Mouse (Mus musculus): ENCODE measurements around the gene Pde4d. TPM values are rescaled to one million over a fixed set of nuclear protein-coding genes. Genes with fewer than 3 reads are reported as not detected.

Pde4d gene
- total RNA-seq, 2 experiments from 2014 or later = 108 to 120 TPM

DNA sequence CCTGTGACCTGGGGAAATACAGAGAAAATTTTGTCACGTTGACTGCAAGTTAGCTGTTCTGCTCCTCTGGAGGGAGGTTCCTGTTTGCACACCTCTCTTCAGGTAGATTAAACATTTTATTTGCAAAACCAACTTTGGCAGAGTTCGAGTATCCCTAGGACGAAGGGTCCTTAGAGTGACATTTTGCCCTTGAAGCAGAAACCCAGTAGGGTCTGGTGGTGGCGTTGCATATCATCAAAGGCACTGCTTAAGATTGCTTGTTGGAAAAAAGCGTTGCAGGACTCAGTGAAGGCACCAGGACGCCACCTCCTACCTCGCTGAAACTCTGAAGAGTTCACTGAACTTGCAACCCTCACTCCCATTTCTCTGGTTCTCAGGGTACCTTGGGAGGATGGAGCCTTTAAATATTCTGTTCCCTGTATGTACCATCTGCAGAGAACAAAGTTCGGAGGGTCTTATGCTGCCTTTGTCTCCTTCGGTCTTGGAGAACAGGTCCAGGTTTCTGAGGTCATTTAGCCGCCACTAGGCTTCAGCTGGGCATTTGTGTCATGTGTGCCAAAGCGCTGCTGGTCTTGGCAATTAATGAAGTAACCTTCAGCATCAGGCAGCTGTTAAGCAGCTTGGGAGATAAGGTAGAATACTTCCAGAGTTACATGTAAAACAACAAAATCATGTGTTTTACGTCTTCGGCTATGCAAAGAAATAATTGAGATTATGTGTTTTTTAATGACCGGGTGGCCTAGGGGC lies 1454.2 kb downstream of the Pde4d start:
- no peak for DNase-seq (ENCODE audit: extremely low spot score in 1 of 2, low spot score in 2 of 2)
- intact Hi-C loops (cut with DNase I) = loop anchor here (5.0 to 10.0 kb wide), 2 partner anchors 82 to 289 kb away; no protein-coding TSS in a partner anchor

DNA sequence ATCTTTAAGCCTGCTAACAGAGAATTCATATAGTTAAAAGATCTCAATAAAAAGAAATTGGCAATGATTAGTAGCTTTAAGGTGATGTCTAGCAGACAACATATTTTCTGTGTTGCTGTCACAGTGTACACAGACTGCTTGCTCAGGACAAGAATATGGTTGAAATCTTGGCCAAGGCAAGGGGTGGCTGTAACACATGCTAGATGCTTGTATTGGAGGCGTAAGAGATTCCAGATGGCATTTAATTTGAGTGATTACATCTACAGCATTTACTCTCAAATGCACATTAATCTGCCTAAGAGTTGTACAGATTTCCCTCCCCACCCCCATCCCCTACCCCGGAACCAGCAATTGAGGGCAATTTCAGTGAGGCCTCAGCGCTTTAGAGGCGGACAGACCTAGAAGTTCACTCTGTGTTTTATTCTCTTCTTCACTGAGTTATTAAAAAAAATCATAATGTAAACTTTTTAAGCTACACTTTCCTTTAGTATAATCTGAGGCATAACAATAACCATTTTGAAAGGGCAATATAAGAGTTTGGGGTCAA lies 1456.7 kb downstream of the Pde4d start:
- no peak for DNase-seq (ENCODE audit: extremely low spot score in 1 of 2, low spot score in 2 of 2)
- intact Hi-C loops (cut with DNase I) = loop anchor here (5.0 to 10.0 kb wide), 2 partner anchors 129 to 292 kb away; no protein-coding TSS in a partner anchor

DNA sequence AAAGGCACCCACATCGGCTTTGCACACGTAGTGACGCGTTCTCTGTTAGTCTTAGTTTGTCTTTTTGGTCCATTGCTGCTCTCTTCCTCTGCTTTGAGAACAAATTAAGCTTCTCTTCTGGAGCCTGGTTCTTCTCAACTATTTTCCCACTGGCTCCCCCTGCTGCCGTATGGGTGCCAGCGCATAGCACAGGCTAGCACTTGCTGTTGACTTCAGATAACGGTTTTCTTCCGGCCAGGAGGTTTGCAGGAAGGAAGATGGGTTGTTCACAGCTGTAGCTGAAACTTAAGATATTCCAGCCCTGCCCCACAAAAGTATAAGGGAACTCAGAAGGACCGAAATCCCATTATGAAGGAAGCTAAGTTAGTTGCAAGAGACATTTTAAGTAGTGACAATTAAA lies 1457.9 kb downstream of the Pde4d start:
- intact Hi-C loops (cut with DNase I) = loop anchor here (5.0 to 10.0 kb wide), 2 partner anchors 130 to 293 kb away; no protein-coding TSS in a partner anchor
- DNase-seq (ENCODE audit: extremely low spot score in 1 of 2, low spot score in 2 of 2) = peak; percentile 54 to 74

DNA sequence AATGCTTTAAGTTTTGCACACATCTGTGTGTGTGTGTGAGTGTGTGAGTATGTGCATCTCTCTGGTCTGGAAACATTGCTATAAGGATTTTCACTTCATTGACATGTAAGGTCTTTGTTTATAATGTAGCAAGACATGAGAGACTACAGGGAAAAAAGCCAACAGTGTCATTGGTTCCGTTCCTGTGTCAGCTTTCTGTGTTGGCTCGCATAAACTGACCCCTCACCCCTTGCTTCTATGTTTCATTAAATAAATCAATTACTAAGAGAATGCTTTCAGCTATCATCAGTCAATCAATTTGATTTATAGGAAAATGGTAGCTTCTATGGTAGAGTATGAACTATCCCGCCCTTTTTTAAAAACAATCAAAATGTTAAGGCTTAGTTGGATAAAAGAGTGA lies 1458.6 kb downstream of the Pde4d start:
- intact Hi-C loops (cut with DNase I) = loop anchor here (5.0 to 10.0 kb wide), 2 partner anchors 131 to 294 kb away; no protein-coding TSS in a partner anchor
- no peak for DNase-seq (ENCODE audit: extremely low spot score in 1 of 2, low spot score in 2 of 2)

DNA sequence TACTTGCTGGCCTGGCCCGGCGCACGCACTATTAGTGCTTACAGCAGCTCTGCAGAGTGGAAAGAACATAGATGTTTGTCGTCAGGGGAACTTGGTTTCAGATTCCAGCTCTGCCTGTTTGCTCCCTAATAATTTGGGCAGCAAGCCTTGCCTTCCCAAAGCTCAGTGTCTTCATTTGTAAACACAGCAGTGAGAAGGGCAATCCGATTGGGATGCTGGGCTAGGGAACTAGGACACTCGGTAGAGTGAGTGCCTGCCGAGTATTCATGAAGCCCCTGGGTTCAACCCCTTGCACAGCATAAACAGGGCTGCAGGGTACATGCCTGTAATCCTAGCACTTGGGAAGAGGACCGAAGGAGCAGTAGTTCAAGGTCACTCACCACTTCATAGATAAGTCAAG lies 1459.4 kb downstream of the Pde4d start:
- DNase-seq (ENCODE audit: extremely low spot score in 1 of 2, low spot score in 2 of 2) = no peak

DNA sequence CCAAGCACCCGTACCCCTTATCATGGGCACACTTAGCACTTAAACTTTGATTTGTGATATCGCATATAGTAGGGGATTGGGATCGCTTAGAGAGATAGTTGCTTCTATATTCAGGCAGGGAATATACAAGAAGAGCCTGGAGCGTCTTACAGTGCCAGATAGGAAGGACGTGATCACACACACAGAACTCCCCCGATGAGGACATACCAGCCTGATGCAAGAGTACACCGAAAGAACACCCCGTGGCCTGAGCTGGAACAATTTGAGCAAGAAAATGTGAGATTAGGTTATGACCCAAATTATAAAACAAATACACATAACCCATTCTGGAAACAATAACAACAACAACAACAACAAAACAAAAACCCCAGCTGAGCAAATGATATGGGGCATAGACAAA lies 1461.2 kb downstream of the Pde4d start:
- no peak for DNase-seq (ENCODE audit: extremely low spot score in 1 of 2, low spot score in 2 of 2)
- intact Hi-C loops (cut with DNase I) = no loop called here

More for the DNA sequence above, 1459.4 kb downstream of the Pde4d start:
- intact Hi-C loops (cut with DNase I) = loop anchor here (5.0 to 10.0 kb wide), 2 partner anchors 132 to 294 kb away; no protein-coding TSS in a partner anchor

DNA sequence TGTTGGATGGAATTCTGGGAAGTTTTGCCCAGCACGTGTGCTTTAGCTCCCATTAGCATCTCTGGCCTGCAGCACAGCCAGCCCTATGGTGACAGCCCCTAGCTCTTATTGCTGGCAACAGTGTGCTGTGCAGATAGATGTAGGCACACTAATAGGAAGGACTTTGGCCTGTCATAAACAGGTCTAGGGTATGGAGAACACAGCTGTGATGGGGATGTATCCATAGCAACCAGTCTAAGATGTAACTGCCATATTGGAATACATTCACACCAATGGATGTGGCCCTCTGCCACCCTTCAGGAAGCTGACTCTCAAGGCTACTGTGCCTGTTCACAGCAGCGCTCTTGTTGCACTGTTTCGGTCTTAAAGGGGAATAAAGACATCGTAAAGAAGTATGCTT lies 1462.9 kb downstream of the Pde4d start:
- no peak for DNase-seq (ENCODE audit: extremely low spot score in 1 of 2, low spot score in 2 of 2)
- intact Hi-C loops (cut with DNase I) = no loop called here

DNA sequence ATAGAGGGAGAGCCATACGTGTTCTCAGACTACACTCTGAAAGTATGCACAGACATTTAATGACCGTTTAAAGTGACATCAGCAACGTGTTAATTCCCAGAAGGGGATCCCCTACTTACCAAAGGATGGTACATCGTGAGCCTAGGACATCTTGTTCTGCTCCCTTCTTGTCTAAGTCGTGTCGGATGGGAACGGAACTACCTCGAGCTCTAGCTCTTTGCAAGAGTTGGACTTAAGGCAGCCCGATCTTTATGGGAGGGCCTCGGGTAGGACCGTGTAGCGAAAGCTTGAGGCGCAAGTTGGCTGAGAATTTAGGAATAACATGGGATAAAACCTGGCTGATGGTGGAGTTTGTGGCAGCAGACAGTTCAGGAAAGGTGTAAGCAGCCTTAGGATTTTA lies 1464.5 kb downstream of the Pde4d start:
- intact Hi-C loops (cut with DNase I) = no loop called here

DNA sequence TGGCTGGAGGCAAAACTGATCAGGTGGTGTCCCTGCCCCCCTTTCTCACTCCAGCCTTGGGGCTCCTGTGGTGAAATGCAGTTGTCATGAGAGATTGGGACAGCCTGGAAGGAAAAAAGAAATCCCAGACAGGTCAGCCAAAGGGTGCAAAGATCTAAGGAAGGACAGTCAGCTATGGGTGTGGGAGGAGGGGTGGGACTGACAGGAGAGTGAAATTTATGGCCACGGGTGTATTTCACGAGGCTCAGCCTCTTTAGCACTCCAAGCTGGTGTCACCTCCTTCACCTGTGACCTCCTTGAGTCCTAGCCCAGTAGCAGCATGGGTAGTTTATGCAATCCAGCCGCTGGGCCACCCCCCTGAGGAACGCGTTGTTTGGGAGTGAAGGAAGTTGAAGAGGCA lies 1465.1 kb downstream of the Pde4d start:
- no peak for DNase-seq (ENCODE audit: extremely low spot score in 1 of 2, low spot score in 2 of 2)
- intact Hi-C loops (cut with DNase I) = no loop called here

More for the DNA sequence above, 1464.5 kb downstream of the Pde4d start:
- no peak for DNase-seq (ENCODE audit: extremely low spot score in 1 of 2, low spot score in 2 of 2)

DNA sequence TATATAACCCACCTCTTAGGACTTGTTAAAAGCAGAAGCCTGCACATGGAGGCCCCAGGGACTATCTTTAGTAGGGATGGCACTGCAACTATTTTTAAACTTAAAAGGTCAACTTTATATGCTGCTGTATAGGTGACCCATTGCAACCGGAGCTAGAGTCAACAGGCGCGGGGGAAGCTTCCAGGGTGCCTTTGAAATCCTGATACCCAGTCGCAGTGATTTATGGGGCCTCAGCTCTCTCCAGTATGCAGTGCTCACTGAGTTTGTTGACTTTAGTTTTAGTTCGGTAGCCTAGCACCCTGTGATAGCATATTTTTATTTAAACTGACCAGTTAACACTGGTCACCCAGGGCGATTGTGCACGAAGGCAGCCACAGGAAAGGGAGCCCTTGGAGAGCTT lies 1465.8 kb downstream of the Pde4d start:
- intact Hi-C loops (cut with DNase I) = no loop called here
- DNase-seq (ENCODE audit: extremely low spot score in 1 of 2, low spot score in 2 of 2) = no peak

DNA sequence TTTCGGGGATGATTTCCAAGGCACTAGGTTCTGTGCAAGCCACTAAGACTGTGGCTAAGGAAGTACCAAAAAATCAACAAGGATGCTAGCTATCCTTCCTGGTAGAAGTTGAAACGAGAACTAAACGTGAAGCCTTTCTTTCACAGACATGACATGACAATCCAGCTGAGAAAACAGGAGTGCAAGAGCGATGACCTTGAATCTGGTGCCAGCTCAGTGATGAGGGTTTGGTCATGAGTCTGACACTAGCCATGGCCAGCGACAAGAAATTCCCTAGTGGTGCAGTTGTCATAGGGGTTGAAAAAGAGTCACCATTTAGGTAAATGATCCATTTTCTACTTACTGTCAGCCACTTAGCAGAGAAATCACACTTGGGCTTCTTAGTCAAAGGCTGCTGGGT lies 1466.2 kb downstream of the Pde4d start:
- DNase-seq (ENCODE audit: extremely low spot score in 1 of 2, low spot score in 2 of 2) = no peak
- intact Hi-C loops (cut with DNase I) = no loop called here

DNA sequence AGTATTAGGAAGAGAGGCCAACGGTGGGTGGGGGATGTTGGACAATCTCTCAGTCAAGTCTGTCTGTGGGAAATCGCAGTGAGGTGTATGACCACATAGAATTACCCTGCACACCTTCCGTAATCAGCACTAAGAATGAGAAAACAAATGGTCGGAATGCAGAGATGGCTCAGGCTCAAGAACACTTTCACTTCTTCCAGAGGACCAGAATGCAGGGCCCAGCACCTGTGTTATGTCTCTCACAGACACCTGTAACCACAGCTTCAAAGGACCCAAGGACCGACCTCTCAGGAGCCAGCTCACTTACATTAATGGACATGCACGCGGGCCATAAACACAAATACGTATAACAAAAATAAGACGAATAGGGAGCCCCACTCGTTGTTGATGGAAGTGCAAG lies 1467.8 kb downstream of the Pde4d start:
- DNase-seq (ENCODE audit: extremely low spot score in 1 of 2, low spot score in 2 of 2) = no peak
- intact Hi-C loops (cut with DNase I) = no loop called here

DNA sequence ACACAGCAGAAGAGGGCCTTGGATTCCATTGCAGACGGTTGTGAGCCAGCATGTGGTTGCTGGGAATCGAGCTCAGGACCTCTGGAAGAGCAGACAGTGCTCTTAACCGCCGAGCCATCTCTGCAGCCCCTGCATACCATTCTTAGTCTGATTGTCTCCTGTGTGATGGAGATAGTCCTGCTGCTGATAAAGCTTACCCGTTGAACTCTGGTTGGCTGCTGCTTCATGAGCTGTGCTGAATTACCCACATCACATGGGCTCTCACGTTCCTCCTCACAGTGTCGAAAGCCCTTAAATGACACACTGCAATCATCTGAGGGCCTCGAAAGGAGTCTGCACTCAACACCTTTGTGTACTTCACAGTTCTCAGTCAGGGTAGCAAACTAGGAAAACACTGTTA lies 1468.9 kb downstream of the Pde4d start:
- intact Hi-C loops (cut with DNase I) = no loop called here
- DNase-seq (ENCODE audit: extremely low spot score in 1 of 2, low spot score in 2 of 2) = no peak

DNA sequence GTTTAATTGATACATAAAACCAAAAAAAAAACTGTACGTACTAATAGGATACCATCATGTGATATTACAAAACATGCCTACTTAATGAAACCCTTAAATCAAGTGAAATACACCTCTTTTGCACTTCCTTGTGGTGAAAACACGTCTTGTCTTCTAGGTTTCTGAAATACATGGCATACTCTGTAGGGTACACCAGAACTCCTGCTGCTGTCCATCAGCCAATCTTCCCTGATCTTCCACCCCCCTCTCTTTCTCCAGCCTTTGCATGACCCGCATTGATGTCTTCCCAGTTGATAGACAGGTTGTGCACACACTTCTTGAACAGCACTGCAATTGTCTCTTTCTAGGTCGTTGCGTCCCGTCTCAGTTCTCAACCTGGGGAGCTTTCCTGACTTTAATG lies 1470.5 kb downstream of the Pde4d start:
- no peak for DNase-seq (ENCODE audit: extremely low spot score in 1 of 2, low spot score in 2 of 2)
- intact Hi-C loops (cut with DNase I) = loop anchor here (10.0 kb wide), 1 partner anchor 445 kb away; no protein-coding TSS in a partner anchor

DNA sequence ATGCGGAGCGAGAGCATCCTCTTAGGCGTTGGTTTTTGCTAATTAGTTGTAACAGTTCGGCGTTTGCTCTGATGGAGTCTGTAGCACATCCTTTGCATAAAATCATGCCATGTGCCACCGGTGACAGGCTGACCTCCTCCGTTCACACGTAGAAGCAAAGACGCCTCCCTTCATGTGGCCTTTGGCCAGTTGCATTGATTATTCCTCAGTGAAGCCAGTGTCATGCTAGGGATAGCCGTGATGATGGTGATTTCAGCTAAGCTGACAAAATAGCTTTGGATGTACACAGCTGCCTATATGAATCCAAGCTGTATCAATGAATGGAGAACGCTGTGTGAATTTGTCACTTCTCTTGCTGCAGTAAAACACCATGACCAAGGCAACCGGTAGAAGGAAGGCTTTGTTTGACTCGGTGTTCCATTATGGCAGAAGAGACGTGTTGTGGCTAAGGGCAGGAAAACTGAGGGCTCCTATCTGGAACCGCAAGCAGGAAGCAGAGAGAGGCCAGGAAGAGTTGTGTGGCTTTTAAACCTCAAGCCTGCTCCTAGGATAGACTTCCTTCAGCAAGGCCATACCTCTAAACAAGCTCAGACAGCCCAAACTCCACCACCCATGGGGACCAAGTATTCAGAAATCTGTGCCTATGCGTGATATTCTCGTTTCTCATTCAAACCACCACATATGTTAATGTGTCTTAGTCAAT lies 1471.7 kb downstream of the Pde4d start:
- DNase-seq (ENCODE audit: extremely low spot score in 1 of 2, low spot score in 2 of 2) = no peak
- intact Hi-C loops (cut with DNase I) = loop anchor here (10.0 kb wide), 1 partner anchor 443 kb away; no protein-coding TSS in a partner anchor

DNA sequence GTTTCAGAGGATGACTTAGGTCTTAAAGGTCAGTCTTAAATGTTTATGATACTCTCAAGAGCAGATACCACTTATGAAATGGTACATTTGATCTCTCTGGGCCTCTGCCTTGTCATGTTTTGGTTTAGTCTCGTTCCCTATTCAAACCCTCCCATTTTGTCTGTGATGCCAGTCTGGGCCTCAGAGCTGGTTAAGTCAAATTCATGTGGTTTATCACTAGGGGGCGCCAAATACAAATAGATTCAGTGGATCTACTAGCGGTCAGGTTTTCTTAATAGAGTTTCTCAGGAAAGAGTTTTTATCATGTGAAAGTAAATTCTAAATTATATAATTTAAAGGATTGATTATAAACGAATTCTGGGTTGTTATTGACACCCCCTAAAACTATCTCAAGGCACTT lies 1472.5 kb downstream of the Pde4d start:
- intact Hi-C loops (cut with DNase I) = loop anchor here (10.0 kb wide), 1 partner anchor 443 kb away; no protein-coding TSS in a partner anchor
- DNase-seq (ENCODE audit: extremely low spot score in 1 of 2, low spot score in 2 of 2) = peak in 1 of 2 experiments; percentile 70

DNA sequence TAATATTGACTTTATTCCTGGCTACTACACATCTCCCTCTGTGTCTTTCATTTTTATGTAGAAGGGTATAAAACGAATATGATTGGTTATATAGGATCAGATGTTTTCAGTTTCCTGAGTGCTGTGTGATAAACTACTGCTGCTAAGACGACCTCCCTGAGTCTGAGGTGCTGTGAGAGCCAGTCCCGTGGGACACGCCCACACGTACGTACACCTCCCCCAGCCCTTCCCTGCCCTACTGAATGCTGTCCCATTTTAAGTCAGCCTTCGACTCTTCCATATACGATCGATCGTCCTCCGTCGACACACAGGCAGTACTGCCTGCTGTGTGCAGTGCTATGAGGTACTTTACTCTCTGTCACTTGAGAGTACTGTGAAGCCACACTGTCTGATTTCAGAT lies 1473.0 kb downstream of the Pde4d start:
- no peak for DNase-seq (ENCODE audit: extremely low spot score in 1 of 2, low spot score in 2 of 2)
- intact Hi-C loops (cut with DNase I) = loop anchor here (10.0 kb wide), 1 partner anchor 442 kb away; no protein-coding TSS in a partner anchor

DNA sequence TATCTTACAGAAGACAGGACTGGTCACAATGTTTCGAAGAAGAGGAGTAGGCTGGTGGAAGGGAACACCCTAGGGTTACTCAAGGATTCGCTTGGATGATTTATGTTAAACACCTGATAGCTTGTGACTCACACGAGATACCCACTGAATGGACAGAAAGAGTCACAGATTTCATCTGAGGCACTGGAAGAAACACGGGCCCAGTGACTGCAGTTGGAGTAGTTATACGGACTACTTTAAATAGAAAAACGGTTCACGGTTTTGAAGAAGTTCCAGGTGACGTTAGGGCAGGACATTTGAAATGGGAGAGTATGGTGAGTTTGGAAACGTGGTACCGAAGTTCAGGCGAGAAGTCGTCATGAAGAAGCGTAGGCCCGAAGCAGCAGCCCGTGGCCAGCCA lies 1475.0 kb downstream of the Pde4d start:
- no peak for DNase-seq (ENCODE audit: extremely low spot score in 1 of 2, low spot score in 2 of 2)
- intact Hi-C loops (cut with DNase I) = loop anchor here (10.0 kb wide), 1 partner anchor 440 kb away; no protein-coding TSS in a partner anchor

DNA sequence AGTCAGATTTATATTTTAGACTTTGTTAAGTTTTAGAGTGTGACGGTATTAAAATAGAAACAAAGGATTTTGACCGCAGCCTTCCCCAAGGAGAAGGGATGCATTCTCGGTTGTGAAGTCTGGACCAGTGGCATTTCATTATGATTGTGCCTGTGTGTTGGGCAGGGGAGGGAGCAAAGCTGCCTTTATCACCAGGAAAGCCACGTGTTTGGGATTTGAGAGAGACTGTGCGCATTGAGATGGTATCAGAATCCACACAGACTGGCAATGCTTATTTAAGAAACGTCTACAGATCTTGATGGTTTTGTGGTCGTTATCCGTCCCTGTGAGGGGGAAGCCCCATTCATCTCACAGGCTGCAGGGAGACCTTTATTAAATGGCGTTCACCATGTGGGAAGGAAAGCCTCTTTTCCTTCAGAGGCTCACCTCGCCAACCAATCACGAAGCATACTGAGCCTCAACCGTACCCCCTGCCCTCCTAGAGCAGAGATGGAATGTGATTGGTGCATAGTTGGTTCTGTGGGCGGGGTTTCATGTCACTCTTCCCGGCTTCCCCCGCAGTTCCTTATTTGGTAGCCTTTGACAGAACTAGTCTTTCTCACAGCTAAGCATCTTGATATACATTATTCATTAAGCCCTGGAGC lies 1476.7 kb downstream of the Pde4d start:
- peak; percentile 83 to 92 for DNase-seq (ENCODE audit: extremely low spot score in 1 of 2, low spot score in 2 of 2)
- intact Hi-C loops (cut with DNase I) = loop anchor here (2.0 to 10.0 kb wide), 2 partner anchors 92 to 438 kb away; no protein-coding TSS in a partner anchor

All from left cerebral cortex, postnatal 10 days (tissue).